Mouse (Mus musculus): ENCODE measurements around the gene Pim1.

GRCm38 (mm10) chr17:29443724-29444123 lies 46.8 kb upstream of the Pim1 start:
- TF ChIP-seq EP300 (optimal IDR thresholded peaks at IDR 0.05), result no peak
- TF ChIP-seq CTCF (IDR thresholded peaks at IDR 0.05; ENCODE audit: low read depth), result no peak
